Mouse (Mus musculus) kidney, postnatal 10 days (tissue): ENCODE data around the gene Tmem50b.

Source experiments
- DNase-seq: peaks from one replicate; pipeline ENCODE4 v3.0.0; 2021; ENCODE audit warnings: mixed read lengths

Tmem50b gene

DNA sequence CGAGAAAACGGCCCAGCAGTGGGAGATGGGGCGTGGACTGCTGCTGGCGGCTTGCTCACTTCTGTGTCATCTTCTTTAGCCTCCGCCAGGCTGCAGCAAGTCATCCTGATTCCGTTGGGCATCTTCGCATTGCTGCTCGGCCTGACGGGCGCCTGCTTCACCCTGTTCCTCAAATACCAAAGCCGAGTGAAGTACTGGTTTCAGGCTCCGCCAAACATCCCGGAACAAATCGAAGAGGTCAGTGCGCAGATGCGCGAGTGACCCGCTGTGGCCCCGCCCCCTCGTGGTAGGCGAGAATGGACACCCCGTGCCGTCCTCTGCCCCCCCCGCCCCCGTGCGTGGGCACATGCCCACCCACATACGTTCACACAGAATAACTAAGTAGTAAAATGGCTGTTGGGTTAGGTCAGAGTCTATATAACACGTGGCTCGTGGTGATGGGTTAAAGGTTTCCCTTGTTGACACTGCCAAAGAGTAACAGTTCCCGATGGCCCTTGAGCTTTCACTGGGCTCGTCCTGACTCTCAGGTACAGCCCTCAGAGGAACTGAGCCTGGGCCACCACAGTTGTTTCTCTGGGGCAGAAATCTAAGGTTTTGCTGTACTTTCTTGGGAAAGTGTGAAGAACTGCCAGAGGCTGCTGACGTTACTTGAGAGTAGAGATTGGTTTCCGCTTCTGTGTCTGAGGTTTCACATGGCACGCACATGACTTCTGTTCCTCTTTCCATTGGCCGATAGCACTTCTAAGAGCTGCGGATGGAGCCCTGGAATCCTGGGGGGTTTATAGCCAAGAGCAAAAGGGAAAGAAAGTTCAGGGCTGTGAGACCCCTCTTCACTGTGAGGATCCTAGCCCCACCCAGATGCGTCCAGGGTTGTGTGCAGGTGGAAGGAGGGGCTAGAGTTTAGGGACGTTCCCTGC lies 35.8 kb downstream of the Tmem50b start:
- DNase-seq, result no peak

DNA sequence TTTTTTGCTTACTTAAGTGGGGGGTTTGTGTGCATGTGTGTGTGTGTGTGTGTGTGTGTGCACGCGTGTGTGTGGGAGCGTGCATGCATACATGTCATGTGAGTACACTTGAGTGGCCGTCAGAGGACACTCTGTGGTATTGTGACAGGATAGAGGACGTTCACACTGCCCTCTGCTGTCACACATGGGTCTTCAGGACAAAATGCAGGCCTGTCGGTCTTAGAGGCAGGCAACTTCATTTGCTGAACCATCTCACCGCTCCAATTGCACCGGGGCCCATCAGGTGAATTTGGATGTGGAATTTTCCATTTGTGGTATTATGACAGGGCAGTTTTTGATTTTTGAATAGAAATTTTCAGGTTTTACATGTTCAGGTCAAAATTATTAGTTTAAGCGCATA lies 36.5 kb downstream of the Tmem50b start:
- peak; percentile 56 for DNase-seq

DNA sequence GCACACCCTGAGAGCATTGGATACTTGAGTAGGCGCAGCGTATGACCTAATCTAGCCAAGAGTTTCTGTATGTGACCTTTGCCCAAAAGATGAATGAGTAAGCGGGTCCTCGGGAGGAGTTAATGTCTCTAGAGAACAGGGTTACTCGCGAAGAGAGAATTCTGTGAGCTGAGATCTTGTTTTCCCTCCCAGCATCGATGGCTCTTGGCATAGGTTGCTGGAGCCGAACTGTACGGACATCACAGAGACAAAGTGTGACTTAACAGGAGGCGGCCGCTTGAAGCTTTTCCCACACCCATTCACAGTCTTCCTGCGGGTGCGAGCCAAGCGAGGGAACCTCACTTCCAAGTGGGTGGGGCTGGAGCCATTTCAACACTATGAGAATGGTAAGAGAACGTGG lies 39.9 kb downstream of the Tmem50b start:
- no peak for DNase-seq

DNA sequence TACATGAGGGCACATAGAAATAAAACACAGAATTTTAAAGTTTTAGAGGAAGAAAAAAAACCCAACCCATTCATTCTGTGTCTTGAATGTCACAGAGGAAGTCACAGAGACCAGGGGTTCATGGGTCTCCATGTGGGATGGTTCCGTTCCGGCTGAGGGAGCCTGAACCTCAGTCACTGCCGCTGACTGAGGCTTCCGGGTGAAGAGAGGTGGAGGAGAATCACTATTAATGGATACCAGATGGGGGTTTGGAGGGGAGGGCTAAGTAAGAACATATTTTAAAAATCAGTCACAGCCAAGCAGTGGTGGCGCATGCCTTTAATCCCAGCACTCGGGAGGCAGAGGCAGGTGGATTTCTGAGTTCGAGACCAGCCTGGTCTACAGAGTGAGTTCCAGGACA lies 40.4 kb downstream of the Tmem50b start:
- peak; percentile 56 for DNase-seq

DNA sequence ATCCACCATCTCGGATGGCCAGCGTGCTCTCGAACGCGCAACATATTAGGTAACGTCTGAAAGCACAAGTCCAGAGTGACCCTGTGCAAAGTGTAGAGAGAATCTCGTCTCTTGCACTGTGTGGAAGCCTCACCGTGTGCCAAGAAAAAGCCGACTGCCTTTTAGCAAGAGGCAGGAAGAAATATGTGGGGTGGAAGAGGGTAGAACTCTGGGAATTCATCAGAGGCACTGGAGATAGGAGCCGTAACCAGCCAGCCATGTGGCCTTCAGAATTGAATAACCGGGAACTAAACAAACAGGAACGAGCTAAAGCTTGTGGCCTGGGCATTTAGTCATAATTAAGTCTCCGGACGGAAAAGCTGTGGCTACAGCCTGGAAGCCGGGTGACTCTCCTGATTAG lies 40.9 kb downstream of the Tmem50b start:
- no peak for DNase-seq

DNA sequence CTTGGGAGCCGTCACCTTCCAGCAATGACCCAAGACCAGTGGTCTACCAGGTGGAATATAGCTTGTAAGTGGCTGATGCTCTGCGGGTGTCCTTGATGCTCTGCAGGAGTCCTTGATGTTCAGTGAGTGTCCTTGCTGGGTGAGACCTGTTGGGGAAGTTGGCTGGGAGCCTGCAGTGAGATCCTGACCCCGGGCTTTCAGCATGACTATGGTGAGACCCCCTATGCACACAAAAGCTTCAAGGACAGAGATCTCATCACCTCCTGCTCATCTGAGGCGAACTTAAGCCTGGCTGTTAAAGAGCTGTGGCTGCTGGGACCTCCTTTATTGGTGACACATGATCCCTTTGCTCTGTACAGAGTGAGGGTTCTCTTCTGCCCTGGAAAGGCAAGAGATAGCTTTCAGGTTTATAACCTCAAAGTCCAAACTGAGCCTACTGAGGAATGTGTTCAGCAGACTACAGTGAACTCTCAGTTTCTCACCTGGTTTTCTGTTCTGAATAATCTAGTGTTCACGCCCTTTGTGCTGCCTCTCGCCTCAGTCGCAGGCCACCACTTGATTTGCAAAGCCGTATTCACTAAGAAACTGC lies 42.5 kb downstream of the Tmem50b start:
- DNase-seq, result no peak

DNA sequence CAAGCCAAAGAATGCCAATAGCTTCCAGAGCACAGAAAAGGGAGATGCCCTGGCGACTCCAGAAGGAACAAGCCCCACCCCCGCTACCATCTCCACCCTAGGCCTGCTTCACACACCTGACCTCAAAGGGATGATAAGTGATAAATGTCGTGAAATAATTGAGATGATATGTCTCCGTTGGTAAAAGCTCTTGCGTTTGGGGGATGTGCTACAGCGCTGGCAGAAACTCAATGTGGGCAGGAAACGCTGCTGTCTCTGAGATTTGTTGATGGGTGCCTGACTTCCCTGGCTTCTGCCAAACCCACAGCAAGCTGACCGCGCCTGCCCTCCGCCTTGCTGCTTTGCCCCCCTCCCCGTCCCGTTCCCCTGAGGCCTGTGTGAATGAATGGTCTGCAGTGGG lies 44.0 kb downstream of the Tmem50b start:
- DNase-seq, result peak; percentile 79

DNA sequence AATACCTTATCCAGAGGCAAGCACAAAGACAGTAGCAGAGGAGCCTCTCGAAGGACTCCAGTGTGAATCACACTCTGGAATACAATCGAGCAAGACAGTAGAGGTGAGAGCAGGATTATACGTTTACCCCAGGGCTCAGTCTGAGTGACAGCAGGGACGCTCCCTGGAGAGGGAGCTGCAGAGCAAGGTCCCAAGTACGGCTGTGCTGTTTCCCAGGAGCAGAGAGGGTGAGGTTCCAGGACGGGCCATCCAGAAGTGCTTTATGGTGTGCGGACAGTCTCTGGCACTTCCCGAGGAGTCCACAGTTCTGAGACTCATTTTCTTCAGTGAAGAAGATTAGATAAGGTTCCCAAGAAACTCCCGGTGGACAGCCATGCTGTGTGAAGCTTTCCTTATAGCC lies 45.5 kb downstream of the Tmem50b start:
- DNase-seq, result no peak

DNA sequence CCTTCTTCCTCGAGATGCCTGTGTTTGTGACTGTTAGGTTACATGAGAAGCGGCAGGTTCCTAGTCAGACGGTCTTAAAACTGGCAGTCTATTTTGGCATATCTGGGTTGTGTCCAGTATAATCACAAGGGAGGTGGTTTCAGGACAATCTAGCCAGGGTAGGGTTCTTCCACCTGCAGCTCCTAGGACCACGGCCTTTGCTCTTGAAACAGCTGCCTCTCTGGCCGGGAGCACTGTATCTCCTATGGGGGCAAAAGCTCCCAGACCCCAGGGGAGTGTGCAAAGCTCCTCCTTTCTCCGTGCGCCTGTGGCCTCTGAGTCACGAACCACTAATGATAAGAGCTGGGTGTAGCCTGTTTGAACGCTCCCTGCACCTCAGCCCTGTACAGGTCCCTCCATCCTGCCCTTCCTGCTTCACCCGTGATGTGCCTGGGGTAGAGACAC lies 46.5 kb downstream of the Tmem50b start:
- DNase-seq, result no peak

DNA sequence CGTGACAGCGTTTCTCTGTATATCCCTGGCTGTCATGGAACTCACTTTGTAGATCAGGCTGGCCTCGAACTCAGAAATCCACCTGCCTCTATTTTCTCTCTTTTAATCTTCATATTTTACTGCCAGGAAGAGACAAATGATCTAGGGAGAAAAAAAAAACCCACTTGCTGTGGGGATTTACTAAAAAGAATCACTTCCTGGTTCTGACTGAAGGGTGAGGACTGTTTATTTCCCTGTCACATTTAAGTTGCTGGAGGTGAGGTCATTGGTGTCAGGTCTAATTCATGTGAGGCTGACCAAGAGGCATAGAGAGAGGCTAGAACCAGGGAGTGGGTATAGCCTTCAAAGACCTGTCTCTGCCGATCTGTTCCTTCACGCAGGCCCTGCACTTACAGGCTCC lies 48.0 kb downstream of the Tmem50b start:
- no peak for DNase-seq

DNA sequence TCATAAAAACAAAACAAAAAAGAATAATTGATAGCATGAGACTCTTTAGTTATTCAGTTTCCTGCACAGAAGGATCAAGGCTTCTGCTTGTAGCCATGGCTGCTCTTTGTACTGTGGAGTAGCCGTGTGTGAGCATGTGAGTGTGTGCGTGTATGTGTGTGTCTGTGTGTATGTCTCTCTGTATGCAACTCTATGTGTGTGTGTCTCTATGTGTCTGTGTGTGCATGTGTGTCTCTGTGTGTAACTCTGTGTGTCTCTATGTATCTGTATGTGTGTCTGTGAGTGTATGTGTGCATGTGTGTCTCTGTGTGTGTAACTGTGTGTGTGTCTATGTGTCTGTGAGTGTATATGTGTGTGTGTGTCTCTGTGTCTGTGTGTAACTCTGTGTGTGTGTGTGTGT lies 48.6 kb downstream of the Tmem50b start:
- no peak for DNase-seq

DNA sequence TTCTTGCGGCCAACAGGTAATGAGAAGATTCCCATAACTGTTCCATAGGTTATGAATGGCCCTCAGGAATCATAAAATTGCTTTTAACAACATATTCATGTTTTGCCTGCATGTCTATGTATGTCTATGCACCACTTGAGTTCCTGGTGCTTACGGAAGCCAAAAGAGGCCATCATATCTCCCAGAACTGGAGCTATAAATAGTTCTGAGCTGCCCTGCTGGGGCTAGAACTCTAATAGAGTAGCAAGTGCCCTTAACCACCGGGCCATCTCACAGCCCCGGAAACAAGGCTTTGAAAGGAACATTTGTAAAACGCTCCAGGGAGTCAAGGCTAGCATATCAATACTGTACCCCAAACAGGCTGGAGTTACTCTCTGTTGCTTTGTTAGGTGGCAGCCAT lies 49.0 kb downstream of the Tmem50b start:
- DNase-seq, result no peak

DNA sequence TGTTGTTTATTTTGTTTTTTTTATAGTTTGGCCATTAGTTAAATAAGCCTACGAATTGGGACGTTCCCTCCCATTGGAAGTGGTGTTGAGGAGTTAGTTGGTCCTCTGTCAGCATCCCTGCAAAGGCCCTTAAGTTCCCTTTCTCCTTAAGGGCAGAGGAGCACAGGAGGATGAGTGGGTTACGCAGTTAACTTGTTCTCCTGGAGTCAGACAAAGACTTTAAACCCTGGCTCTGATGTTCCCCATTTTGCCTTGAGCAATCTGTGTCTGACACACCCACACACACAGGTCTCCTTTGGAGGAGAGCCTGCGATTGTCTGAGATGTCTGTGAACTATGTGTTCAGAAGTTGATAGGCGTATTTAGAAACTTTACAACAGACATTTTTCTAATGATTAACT lies 49.6 kb downstream of the Tmem50b start:
- DNase-seq, result no peak

DNA sequence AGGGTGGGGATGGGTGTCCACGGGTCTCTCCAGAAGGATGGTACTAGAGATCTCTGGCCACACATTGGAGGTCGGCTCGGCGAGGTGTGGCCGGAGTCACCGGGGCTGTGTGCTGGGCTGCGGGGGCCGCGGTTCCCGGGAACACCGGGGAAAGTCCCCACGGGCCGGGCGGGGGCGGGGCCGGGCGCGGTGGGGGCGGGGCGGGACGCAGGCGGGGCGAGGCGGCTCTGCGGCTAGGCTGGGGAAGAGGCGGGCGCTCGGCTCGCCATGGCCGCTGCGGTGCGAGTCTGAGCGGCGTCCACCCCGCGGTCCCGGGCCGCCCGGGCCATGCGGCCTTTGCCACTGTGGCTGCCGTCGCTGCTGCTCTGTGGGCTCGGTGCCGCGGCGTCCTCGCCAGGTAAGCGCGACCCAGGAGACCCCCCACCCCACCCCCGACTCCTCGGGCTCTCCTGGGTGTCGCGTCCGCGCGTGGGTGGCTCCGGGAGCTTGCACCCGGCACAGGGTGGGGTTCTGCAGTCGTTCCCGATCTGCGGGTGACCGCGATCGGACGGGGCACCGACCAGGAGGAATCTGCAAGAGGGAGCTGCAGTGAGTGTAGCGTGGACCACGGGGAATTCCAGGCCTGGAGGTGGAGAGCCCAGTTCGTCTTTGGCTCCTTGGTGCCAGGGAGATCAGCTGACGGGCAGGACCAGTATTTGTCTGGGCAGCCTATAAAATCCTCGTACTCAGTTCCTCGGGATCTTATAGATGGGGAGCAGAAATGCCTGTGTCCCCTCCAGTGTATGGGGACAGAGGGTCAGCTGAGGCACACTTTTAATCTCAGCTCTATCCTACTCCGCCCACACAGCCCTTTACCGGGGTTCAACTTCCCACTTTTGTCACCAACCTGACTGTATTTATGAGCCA lies 50.5 kb downstream of the Tmem50b start, which contains the start of gene Ifngr2:
Ifngr2 (plus strand) TSS at position 237 of the 906 bp plus-strand sequence.
- DNase-seq, result peak; percentile 88

DNA sequence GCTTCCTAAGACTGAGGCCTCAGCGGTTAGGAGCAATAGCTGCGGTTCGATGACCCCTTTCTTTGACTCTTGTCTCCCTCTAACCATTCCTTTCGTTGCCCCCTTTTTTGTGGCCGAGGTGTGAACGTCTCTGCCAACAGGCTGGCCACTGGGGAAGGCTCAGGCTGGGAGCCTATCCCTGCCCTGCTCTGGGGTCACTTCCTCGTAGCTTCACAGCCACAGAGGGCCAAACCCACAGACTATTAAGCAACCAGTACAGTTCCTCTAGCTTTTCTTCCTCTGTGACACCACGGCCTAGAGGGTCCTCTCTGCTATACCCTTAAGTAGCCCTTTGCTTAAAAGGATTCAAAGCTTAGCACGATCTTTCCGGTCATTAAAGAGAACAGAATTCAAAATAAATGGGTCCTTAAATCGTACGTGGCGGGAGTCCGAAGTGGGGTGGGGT lies 51.2 kb downstream of the Tmem50b start:
- no peak for DNase-seq

DNA sequence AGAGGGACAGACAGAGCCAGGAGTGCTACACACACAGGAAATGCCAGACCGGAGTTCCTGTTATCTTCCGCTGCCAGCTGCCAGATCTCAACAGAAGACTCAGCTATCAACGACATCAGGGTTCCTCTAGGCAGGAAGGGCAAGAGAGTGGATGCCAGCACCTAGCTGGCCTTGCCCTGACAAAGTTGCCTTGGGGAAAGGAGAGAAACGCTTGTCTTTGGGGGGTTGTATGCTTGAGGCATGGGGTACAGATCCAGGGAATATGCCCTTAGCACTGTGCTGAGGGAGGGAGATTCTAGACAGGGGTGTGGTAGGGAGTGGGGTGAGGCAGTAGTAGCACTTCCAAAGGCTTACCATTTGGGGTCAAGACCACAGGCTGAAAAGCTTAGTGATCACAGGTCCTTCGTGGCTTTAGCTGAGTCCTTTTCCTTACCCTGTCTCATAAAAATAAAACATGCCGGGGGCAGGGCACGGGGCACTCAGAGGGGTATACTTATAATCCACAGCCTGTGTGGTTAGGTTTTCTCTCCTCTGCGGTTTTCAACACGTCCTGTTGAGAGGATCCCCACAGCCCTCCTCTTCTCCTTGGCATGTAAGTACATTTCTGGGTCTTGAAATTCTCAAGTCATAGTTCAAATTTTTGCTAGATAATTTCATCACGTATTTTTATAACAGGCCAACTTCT lies 51.9 kb downstream of the Tmem50b start:
- DNase-seq, result peak; percentile 35

DNA sequence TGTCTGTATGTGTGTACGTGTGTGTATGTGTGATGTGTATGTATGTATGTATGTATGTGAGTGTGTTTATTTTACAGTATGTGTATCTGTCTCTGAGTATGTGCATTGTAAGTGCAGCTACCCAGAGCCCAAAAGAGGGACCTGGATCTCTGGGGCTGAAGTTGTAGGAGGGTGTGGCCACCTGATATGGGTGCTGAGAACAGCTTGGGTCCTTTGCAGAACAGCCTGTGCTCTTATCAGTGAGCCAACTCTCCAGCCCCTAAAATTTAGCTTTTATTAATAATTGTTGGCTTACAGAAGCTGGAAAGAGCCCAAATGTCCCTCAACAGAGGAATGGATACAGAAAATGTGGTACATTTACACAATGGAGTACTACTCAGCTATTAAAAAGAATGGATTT lies 54.0 kb downstream of the Tmem50b start:
- DNase-seq, result no peak

DNA sequence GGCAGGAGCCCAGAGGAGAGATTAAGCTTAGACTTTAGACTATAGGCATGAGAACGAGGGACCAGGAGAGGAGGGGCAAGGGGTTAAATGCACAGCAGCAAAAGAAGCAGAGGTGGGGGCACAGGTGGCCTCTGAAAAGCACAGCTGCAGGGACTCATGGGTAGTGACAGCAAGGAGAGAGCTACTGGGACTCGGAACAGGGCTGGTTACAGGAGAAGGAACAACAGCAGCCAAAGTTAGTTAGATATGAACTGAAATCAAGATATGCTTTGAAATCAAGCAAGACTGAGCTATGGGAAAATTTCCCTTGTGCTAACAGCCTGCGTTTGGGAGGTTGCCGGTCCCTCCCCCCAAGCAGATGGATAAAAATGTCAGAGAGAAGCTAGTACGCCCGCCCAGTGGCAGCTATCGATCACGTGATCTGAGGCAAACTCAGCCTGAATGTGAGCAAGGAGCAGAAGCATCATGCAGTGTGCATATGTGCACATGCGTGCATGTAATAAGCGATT lies 56.0 kb downstream of the Tmem50b start:
- DNase-seq, result peak; percentile 38

DNA sequence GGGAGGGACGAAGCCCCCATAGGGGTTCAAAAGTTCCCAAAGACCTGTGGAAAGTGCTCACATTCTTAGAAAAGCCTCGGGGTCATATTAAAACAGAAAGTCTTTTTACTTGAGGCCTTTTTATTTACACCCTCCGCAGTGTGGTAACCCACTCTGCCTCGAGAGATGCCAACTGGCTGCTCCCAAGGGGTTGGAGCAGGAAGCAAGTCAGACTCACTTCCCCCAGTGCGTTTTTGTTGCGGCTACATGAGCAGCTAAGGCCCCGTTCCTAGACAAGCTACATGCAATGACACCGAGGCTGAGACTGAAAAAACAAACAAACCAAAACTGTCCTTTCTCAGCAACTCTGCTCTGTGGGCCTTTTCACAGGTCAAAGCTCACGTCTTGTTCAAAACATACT lies 59.1 kb downstream of the Tmem50b start:
- no peak for DNase-seq

DNA sequence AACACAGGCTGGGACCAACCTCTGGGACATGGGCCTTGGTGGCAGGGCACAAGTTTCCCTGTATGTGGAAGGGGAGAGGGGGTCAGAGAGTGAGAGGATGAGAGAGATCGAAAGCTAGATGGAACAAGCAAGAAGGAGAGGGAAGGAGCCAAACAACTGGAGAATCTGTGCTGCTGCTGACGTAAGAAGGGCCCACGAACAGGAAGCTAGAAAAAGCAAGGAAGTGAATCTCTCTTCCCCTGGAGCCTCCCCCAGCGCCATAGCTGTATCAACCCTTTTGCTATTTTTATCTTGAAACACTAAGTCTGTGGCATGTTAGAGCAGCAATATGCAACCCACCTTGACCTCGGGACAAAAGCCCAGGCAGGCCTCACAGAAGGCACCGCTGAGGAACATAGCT lies 59.5 kb downstream of the Tmem50b start:
- no peak for DNase-seq

DNA sequence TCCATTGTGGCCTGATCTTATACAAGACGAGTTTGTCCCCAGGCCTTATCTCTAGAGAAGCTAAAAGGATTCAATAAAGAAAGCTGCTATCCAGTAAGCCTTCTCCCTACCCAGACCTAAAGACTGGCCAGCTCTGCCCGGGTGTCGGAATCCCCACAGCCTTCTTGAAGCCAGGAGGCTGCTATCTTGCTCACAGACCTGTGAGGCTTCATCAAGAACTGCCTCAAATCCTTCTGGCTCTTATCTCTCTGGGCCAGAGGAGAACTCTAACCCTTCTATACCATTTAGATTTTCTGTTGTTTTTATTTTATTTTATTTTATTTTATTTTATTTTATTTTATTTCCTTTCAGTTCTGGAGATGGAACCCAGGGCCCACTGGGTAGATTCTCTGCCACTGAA lies 60.5 kb downstream of the Tmem50b start:
- no peak for DNase-seq

DNA sequence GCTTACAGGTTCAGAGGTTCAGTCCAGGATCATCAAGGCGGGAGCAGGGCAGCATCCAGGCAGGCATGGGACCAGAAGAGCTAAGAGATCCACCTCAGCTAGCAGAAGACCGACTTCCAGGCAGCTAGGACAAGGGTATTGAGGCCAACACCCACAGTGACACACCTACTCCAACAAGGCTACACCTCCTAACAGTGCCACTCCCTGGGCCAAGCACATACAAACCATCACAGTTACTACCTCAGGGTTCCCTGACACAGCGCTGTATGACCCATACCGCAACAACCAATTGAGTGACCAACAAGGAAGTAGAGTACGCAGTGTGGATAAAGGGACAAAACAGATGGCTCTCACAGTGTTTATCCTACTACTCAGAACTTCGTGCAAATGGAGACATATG lies 61.2 kb downstream of the Tmem50b start:
- DNase-seq, result no peak
